Mouse (Mus musculus): ENCODE results near the gene Gm49630.
"Not testable (repeated sequence)": the region's sequence is repeated elsewhere in the genome, so short reads cannot be mapped to it uniquely, and the experiment has no call there.

GRCm38 (mm10) chr17:7319789-7320188 is 52.0 kb downstream of the Gm49630 start:
- not testable (repeated sequence) for TF ChIP-seq POLR2A (IDR thresholded peaks at IDR 0.05; ENCODE audit: low read depth, low read length); CTCF (conservative IDR thresholded peaks at IDR 0.05; ENCODE audit: insufficient read depth, insufficient read length, low read depth, low read length)
